Mouse (Mus musculus): ENCODE measurements around the gene Gba.

- TF ChIP-seq CTCF (IDR thresholded peaks at IDR 0.05; ENCODE audit: control insufficient read depth, insufficient read depth, insufficient read length) = no peak
- no peak for TF ChIP-seq MAX (IDR thresholded peaks at IDR 0.05)
- TF ChIP-seq USF1 (IDR thresholded peaks at IDR 0.05; ENCODE audit: low read depth) = no peak
- no peak for TF ChIP-seq MYOG (IDR thresholded peaks at IDR 0.05; ENCODE audit: control insufficient read depth, extremely low read depth, insufficient read length)
- no peak for TF ChIP-seq FOSL1 (IDR thresholded peaks at IDR 0.05; ENCODE audit: insufficient read depth, low read length, poor library complexity, severe bottlenecking)
Measured at GRCm38 (mm10) chr3:89165268-89165870, 37.4 kb upstream of the Gba start.
